Mouse (Mus musculus) stomach, postnatal 0 days (tissue): ENCODE results near the gene Asrgl1.

Experiments
- CTCF ChIP-seq: IDR thresholded peaks from 2 replicates; pipeline ENCODE4 v1.5.1; 2016; ENCODE audit warnings: antibody characterized with exemption, low read depth, mild to moderate bottlenecking, moderate library complexity
- EP300 ChIP-seq: optimal IDR thresholded peaks from 2 replicates; pipeline ENCODE3; 2016; ENCODE audit warnings: antibody characterized with exemption

GRCm38 (mm10) chr19:9146214-9146613 is 10.8 kb upstream of the Asrgl1 start:
- peak; percentile 36 for TF ChIP-seq CTCF
- TF ChIP-seq EP300 = no peak
